In the genomic region with DNA sequence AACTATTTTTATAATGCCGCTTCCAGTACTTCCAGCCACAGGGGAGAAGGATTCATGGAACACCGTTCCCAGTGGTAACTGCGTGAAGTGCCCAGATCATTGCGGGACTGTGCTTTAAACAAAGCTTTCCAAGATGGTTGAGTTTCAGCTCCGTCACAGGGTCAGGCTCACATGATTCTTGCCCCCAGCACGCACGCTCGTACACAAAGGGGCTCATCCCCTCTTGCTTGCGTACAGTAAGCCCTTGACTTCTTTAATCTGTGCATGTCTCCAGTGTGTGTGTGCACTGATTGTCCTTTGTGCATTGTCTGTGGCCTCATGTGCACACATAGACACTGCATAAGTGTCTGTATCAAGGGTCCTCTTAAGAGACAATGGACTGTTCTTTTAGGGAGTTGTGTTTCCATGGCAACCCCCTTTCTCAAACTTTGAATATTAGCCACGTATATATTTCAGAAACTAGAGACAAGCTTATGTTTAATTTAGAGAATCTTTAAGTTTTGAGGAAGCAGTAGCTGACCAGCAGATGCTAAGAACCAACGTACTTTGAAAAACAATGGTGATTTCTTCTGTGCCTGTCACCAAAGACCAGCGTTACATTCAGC, we compare ENCODE assay signal across 10 mouse cellular contexts.
DNase-seq lines count a peak whose midpoint lies in the region; ATAC-seq lines count a peak whose summit lies in the region.
"Had no signal": no experiment of that assay in that cellular context is flagged by ENCODE, and none has a peak within 500 bp of the region (broad histone marks: within the 10 kb centered on the region; RNA-seq: fewer than 3 reads in every experiment).

No protein-coding gene starts in this region.

- WGBS in kidney, embryonic 14.5 days: 78% methylated on average over 12 of the region's 12 CpGs
- 49% methylated on average over 12 of the region's 12 CpGs for WGBS in embryonic facial prominence, embryonic 12.5 days
- 57% methylated on average over 12 of the region's 12 CpGs for WGBS in hindbrain, embryonic 11.5 days
- 31% methylated on average over 12 of the region's 12 CpGs for WGBS in midbrain, embryonic 15.5 days

- no peaks in the 10 kb centered on the region for H3K36me3 ChIP-seq in kidney, embryonic 14.5 days (ENCODE audit: control insufficient read depth, insufficient read depth, low read length)
- H3K36me3 ChIP-seq in embryonic facial prominence, embryonic 12.5 days: no peaks in the 10 kb centered on the region
- no peaks in the 10 kb centered on the region for H3K36me3 ChIP-seq in hindbrain, embryonic 11.5 days (ENCODE audit: control insufficient read depth, insufficient read depth, low read length)
- H3K36me3 ChIP-seq in midbrain, embryonic 15.5 days (replicated peaks): no peaks in the 10 kb centered on the region
- H3K36me3 ChIP-seq: liver, embryonic 15.5 days had no signal

- no peak overlapping the region for H3K9ac ChIP-seq in kidney, embryonic 14.5 days (ENCODE audit: low read depth, low read length)
- H3K9ac ChIP-seq in embryonic facial prominence, embryonic 12.5 days: no peak overlapping the region
- no peak overlapping the region for H3K9ac ChIP-seq in hindbrain, embryonic 11.5 days (ENCODE audit: low read depth, low read length)
- no peak overlapping the region for H3K9ac ChIP-seq in midbrain, embryonic 15.5 days
- H3K9ac ChIP-seq: liver, embryonic 15.5 days had no signal

- no peak for DNase-seq in kidney, postnatal 14 days
- DNase-seq in hindbrain, embryonic 11.5 days (ENCODE audit: low spot score): peak; percentile 52
- no peak for DNase-seq in right cerebral cortex, postnatal 25 days
- DNase-seq in T-cell, adult 2 months (ENCODE audit: low spot score): no peak

- peaks cover 8% of the 10 kb centered on the region; the same call in 1 of the 2 replicates for H3K4me1 ChIP-seq in kidney, embryonic 14.5 days (ENCODE audit: control insufficient read depth, insufficient read depth, low read length)
- peaks cover 38% of the 10 kb centered on the region for H3K4me1 ChIP-seq in embryonic facial prominence, embryonic 12.5 days
- H3K4me1 ChIP-seq in hindbrain, embryonic 11.5 days (replicated peaks; ENCODE audit: control insufficient read depth, insufficient read depth, low read length): peaks cover 8% of the 10 kb centered on the region; the same call in 1 of the 2 replicates
- H3K4me1 ChIP-seq in midbrain, embryonic 15.5 days: peaks cover 40% of the 10 kb centered on the region
- H3K4me1 ChIP-seq: liver, embryonic 15.5 days had no signal

- no peak overlapping the region for H3K4me3 ChIP-seq in kidney, embryonic 14.5 days (ENCODE audit: low read length)
- no peak overlapping the region for H3K4me3 ChIP-seq in embryonic facial prominence, embryonic 12.5 days
- no peak overlapping the region for H3K4me3 ChIP-seq in hindbrain, embryonic 11.5 days (ENCODE audit: low read depth, low read length)
- no peak overlapping the region for H3K4me3 ChIP-seq in midbrain, embryonic 15.5 days
- H3K4me3 ChIP-seq: erythroblast, embryonic 14.5 days; liver, embryonic 15.5 days had no signal

- ATAC-seq in kidney, embryonic 14.5 days (ENCODE audit: low FRiP score, low TSS enrichment): 0 out of 2 replicates have a peak, but pooled peaks have one; percentile 32
- no peak for ATAC-seq in embryonic facial prominence, embryonic 12.5 days (ENCODE audit: insufficient number of reproducible peaks, insufficient read depth, low FRiP score, low TSS enrichment)
- ATAC-seq in hindbrain, embryonic 11.5 days (ENCODE audit: low FRiP score): peak; percentile 65
- peak; percentile 43; the same call in 1 of the 2 replicates for ATAC-seq in midbrain, embryonic 15.5 days (replicated peaks)
- no peak for ATAC-seq in CD4-positive, CD25-positive, alpha-beta regulatory T cell, adult 4 months

- H3K27ac ChIP-seq in kidney, embryonic 14.5 days (ENCODE audit: low read depth, low read length): peak overlapping the region; percentile 17; the same call in 1 of the 2 replicates
- peak overlapping the region; percentile 67; the same call in 1 of the 2 replicates for H3K27ac ChIP-seq in embryonic facial prominence, embryonic 12.5 days
- peak overlapping the region; percentile 88 for H3K27ac ChIP-seq in hindbrain, embryonic 11.5 days (ENCODE audit: low read depth, low read length)
- H3K27ac ChIP-seq in midbrain, embryonic 15.5 days: peak overlapping the region; percentile 77
- H3K27ac ChIP-seq: liver, embryonic 15.5 days had no signal

- no peak overlapping the region for H3K4me2 ChIP-seq in kidney, embryonic 14.5 days (replicated peaks; ENCODE audit: low read depth, low read length)
- H3K4me2 ChIP-seq in embryonic facial prominence, embryonic 12.5 days (replicated peaks): no peak overlapping the region
- no peak overlapping the region for H3K4me2 ChIP-seq in hindbrain, embryonic 11.5 days (replicated peaks; ENCODE audit: low read depth, low read length)
- peak overlapping the region; percentile 33; the same call in 1 of the 2 replicates for H3K4me2 ChIP-seq in midbrain, embryonic 15.5 days
- H3K4me2 ChIP-seq: liver, embryonic 15.5 days had no signal

- no peaks in the 10 kb centered on the region for H3K9me3 ChIP-seq in kidney, embryonic 14.5 days (ENCODE audit: control insufficient read depth, low read length)
- no peaks in the 10 kb centered on the region for H3K9me3 ChIP-seq in embryonic facial prominence, embryonic 12.5 days
- no peaks in the 10 kb centered on the region for H3K9me3 ChIP-seq in hindbrain, embryonic 11.5 days (ENCODE audit: control insufficient read depth, low read length)
- H3K9me3 ChIP-seq in midbrain, embryonic 15.5 days: no peaks in the 10 kb centered on the region
- H3K9me3 ChIP-seq: liver, embryonic 15.5 days had no signal

- H3K27me3 ChIP-seq in kidney, embryonic 14.5 days (ENCODE audit: control insufficient read depth, insufficient read depth, low read length): no peaks in the 10 kb centered on the region
- H3K27me3 ChIP-seq in embryonic facial prominence, embryonic 12.5 days: no peaks in the 10 kb centered on the region
- H3K27me3 ChIP-seq in hindbrain, embryonic 11.5 days (ENCODE audit: control insufficient read depth, insufficient read depth, low read length): no peaks in the 10 kb centered on the region
- no peaks in the 10 kb centered on the region for H3K27me3 ChIP-seq in midbrain, embryonic 15.5 days (replicated peaks)
- H3K27me3 ChIP-seq: liver, embryonic 15.5 days had no signal

Comparison
In these comparisons a context has a peak if more than half of its experiments do, and no peak if none do; other contexts are left out.
1. ATAC-seq: peak in kidney, embryonic 14.5 days (single experiment), hindbrain, embryonic 11.5 days (single experiment) and midbrain, embryonic 15.5 days (single experiment); none in embryonic facial prominence, embryonic 12.5 days (single experiment) and CD4-positive, CD25-positive, alpha-beta regulatory T cell, adult 4 months (single experiment).
2. H3K27ac ChIP-seq: peak in every context shown above with its lines; median percentile 88 in hindbrain, embryonic 11.5 days; 77 in midbrain, embryonic 15.5 days; 67 in embryonic facial prominence, embryonic 12.5 days; 17 in kidney, embryonic 14.5 days.